Mouse (Mus musculus) MEL (cell line): ENCODE results near the gene Fuz.

Experiments used
- CTCF ChIP-seq, 3 experiments: IDR thresholded peaks in 2 of 3; conservative IDR thresholded peaks in 1 of 3; 2 replicates each; pipeline ENCODE4 v1.5.1; 2011 to 2012; ENCODE audit warnings: low read length in 3 of 3, low read depth in 2 of 3, mild to moderate bottlenecking in 2 of 3, improper control_type of control experiment in 1 of 3, inconsistent platforms in 1 of 3, mixed read lengths in 1 of 3, moderate library complexity in 1 of 3; ENCODE audit not compliant: control insufficient read depth in 1 of 3, insufficient read depth in 1 of 3, poor library complexity in 1 of 3, severe bottlenecking in 1 of 3
- E2F4 ChIP-seq: IDR thresholded peaks from 2 replicates; pipeline ENCODE4 v1.6.1; 2011; ENCODE audit warnings: low read depth, low read length, improper control_type of control experiment, borderline replicate concordance
- EP300 ChIP-seq, 2 experiments: IDR thresholded peaks; 2 replicates each; pipeline ENCODE4 v1.6.1; 2011; ENCODE audit warnings: improper control_type of control experiment in 2 of 2, low read length in 2 of 2, low read depth in 1 of 2, mild to moderate bottlenecking in 1 of 2
- ETS1 ChIP-seq: IDR thresholded peaks from 2 replicates; pipeline ENCODE4 v1.6.1; 2012; ENCODE audit warnings: low read depth, mild to moderate bottlenecking, inconsistent platforms, low read length, improper control_type of control experiment, moderate library complexity
- JUND ChIP-seq: IDR thresholded peaks from 2 replicates; pipeline ENCODE4 v1.6.1; 2011; ENCODE audit warnings: low read depth, mild to moderate bottlenecking, improper control_type of control experiment, low read length
- MAFK ChIP-seq: IDR thresholded peaks from 2 replicates; pipeline ENCODE4 v1.6.1; 2011; ENCODE audit warnings: low read depth, mild to moderate bottlenecking, low read length, improper control_type of control experiment, borderline replicate concordance
- MAX ChIP-seq: IDR thresholded peaks from 2 replicates; pipeline ENCODE4 v1.6.1; 2011; ENCODE audit warnings: low read length, improper control_type of control experiment
- MYC ChIP-seq: IDR thresholded peaks from 2 replicates; pipeline ENCODE4 v1.6.1; 2011; ENCODE audit warnings: low read depth, mild to moderate bottlenecking, low read length, improper control_type of control experiment, moderate library complexity
- NELFE ChIP-seq: IDR thresholded peaks from 2 replicates; pipeline ENCODE4 v1.6.1; 2011; ENCODE audit warnings: low read depth, low read length, improper control_type of control experiment
- POLR2A ChIP-seq, 2 experiments: IDR thresholded peaks; 2 replicates each; pipeline ENCODE4 v1.6.1; 2011 to 2012; ENCODE audit warnings: low read length in 2 of 2, mild to moderate bottlenecking in 2 of 2, control low read depth in 1 of 2, improper control_type of control experiment in 1 of 2, low read depth in 1 of 2, moderate library complexity in 1 of 2; ENCODE audit not compliant: control insufficient read depth in 1 of 2, insufficient read depth in 1 of 2, poor library complexity in 1 of 2
- POLR2AphosphoS2 ChIP-seq: IDR thresholded peaks from 2 replicates; pipeline ENCODE4 v1.6.1; 2011; ENCODE audit warnings: low read length, improper control_type of control experiment
- SIN3A ChIP-seq: IDR thresholded peaks from 2 replicates; pipeline ENCODE4 v1.6.1; 2012; ENCODE audit warnings: low read length, improper control_type of control experiment, inconsistent platforms
- UBTF ChIP-seq: IDR thresholded peaks from 2 replicates; pipeline ENCODE4 v1.6.1; 2012; ENCODE audit warnings: low read depth, mild to moderate bottlenecking, inconsistent platforms, low read length, improper control_type of control experiment, moderate library complexity, borderline replicate concordance; ENCODE audit not compliant: insufficient read depth

- no peak for TF ChIP-seq JUND
- TF ChIP-seq POLR2A (IDR thresholded peaks at IDR 0.05; ENCODE audit: control insufficient read depth in 1 of 2, insufficient read depth in 1 of 2, low read depth in 1 of 2, low read length in 2 of 2, poor library complexity in 1 of 2), result no peak
- TF ChIP-seq MAX, result no peak
- no peak for TF ChIP-seq SIN3A
- TF ChIP-seq EP300 (IDR thresholded peaks at IDR 0.05; ENCODE audit: low read depth in 1 of 2, low read length in 2 of 2), result no peak
- no peak for TF ChIP-seq MAFK
- TF ChIP-seq POLR2AphosphoS2, result no peak
- no peak for TF ChIP-seq E2F4
- TF ChIP-seq CTCF (IDR thresholded peaks at IDR 0.05 in 2 of 3, conservative IDR thresholded peaks at IDR 0.05 in 1 of 3; ENCODE audit: control insufficient read depth in 1 of 3, insufficient read depth in 1 of 3, low read depth in 2 of 3, low read length in 3 of 3, poor library complexity in 1 of 3, severe bottlenecking in 1 of 3), result no peak
- TF ChIP-seq NELFE, result no peak
- TF ChIP-seq UBTF, result no peak
- no peak for TF ChIP-seq ETS1
- no peak for TF ChIP-seq MYC
Measured at GRCm38 (mm10) chr7:44870614-44871013, 25.3 kb upstream of the Fuz start.
